Mouse (Mus musculus) cerebellum, adult 8-10 months (tissue): Measurements from ENCODE around the gene Gm16429.
"Not testable (repeated sequence)": the region's sequence is repeated elsewhere in the genome, so short reads cannot be mapped to it uniquely, and the experiment has no call there.

Experiments
- DNase-seq: peaks from one replicate; pipeline ENCODE4 v3.0.0; 2022

Gene Gm16429

GRCm38 (mm10) chr5:93928952-93929351 lies at the start of gene Gm16429:
Gene Gm16429 (minus strand): TSS chr5:93929052.
- not testable (repeated sequence) for DNase-seq
